Mouse (Mus musculus): ENCODE data around the gene Pcbp4.

- TF ChIP-seq POLR2A (IDR thresholded peaks at IDR 0.05; ENCODE audit: low read depth, low read length), result no peak
- peak; percentile 79 for TF ChIP-seq CTCF (conservative IDR thresholded peaks at IDR 0.05; ENCODE audit: insufficient read depth, insufficient read length, low read depth, low read length)
Measured at GRCm38 (mm10) chr9:106474456-106474855, 21.4 kb downstream of the Pcbp4 start.
